Mouse (Mus musculus) adrenal gland, postnatal 4 days (tissue): Measurements from ENCODE around the gene Rfc4. TPM values are rescaled to one million over a fixed set of nuclear protein-coding genes. Genes with fewer than 3 reads are reported as not detected.

Experiments
- DNase-seq, 2 experiments: peaks; one replicate each; pipeline ENCODE4 v3.0.0; 2021 to 2022; ENCODE audit warnings: low spot score in 2 of 2, mixed read lengths in 2 of 2
- total RNA-seq, 2 experiments: library from RNA; stranded (reverse); gene quantifications; 2 replicates each; pipeline ENCODE4 v1.2.3; 2021

The Rfc4 gene
- total RNA-seq, 2 experiments from 2014 or later: 24.2 to 25.5 TPM

- DNase-seq: no peak
Measured at GRCm38 (mm10) chr16:23135421-23136149, 8.0 kb upstream of the Rfc4 start.

DNA sequence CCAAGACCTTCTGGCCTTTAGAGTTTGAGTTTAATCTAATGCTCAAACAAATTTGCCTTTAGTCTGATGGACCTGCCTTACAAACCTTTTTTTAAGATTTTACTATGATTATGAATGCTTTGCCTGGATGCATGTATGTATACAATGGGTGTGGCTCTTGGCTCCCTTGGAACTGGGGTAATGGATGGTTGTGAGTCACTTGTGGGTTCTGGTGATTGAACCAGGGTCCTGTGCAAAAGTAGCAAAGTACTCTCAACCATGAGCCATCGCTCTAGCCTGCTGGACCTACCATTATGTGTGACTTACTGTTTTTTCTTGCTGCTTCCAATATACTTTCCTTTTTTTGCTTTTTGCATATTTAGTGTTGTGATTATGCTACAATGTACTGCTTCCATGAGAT, 4.8 kb upstream of the Rfc4 start:
- DNase-seq: no peak

GRCm38 (mm10) chr16:23130303-23130702, 2.8 kb upstream of the Rfc4 start:
- no peak for DNase-seq

DNA sequence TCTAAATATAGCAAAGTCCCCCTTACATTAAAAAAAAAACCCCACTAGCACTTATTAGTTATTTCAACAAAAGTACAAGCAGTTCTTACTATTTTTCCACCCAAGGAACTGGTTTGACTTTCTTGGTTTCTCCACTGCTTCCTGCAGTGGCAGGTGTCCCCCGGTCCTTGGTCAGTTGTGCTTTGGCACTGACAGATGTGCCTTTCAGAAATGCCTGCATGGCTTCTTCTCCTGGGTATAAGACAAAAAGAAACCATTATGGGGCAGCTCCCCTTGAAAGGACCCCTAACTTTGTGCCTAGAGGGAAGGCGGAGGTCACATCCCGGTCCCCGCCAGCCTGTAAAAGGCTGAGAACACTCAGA, 245 bp downstream of the Rfc4 start:
- no peak for DNase-seq

DNA sequence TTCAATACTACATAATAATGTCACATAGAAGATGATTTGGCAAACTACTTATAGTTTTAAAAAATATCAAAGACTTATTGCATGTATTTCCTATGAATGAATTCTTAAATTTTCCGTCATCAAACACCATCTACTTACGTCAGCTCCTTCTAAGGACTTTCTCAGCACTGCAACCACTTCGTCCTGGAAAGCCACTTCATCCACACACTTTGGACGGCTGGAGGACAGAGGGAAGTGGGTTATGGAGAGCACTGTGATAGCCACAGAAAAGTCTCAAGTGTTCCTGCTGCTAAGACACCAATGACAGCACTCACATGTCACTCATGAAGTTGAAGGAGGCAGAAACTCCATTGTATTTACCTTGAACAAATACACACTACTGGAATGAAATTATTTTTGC, 3.1 kb downstream of the Rfc4 start:
- DNase-seq: no peak

GRCm38 (mm10) chr16:23123104-23123503, 4.4 kb downstream of the Rfc4 start:
- DNase-seq: no peak

GRCm38 (mm10) chr16:23122446-23122845, 5.1 kb downstream of the Rfc4 start:
- no peak for DNase-seq

- DNase-seq: no peak
Measured at GRCm38 (mm10) chr16:23117173-23117572, 10.4 kb downstream of the Rfc4 start.

DNA sequence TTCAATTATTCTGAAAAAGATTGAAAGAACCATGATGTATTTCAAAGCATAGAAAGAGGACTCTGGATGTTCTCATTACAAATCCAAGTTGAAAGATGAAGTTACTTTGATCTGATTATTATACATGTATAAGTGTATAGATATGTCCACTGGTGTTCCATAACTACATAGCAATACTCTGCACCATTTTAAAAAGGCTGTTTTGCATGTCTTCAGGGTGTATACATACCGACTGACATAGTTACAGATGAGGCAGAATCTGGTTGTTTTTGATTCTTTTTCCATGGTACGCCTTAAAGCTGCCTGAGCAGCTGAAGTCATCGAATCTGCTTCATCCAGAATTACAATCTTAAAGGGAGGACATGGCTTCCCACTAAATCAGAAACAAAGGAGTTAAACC, 12.1 kb downstream of the Rfc4 start:
- DNase-seq: no peak

DNA sequence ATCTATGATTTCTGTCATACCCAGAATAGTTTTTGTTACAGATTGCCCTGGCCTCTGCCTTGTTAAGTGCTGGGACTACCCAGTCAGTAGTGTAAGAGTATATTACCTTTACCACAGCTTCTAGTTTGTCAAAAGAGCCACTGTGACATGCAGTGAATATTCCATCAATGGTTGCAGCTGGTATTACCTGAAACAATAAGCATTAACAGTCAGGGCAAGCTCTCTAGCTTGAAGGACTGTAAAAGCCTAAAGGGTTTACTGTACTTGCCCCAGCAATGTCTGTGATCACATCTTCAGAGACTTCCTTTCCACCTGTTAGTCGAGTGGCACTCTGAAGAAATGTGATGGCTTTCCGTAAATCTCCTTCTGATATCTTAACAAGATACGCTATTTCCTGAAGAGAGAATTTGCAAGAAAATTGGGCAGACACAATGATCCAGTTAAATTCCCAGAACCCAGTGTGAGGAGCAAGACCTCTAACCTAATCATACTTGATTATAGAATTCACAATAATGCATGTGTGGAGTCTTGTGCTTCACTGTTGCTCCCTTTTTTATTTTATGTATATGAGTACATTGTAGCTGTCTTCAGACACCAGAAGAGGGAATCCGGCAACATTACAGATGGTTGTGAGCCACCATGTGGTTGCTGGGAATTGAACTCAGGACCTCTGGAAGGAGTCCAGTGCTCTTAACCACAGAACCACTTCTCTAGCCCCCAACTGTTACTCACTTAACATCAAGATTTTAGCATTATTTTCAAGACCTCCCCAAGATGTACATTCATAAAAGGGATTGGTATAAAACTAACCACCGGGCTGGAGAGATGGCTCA, 13.0 kb downstream of the Rfc4 start:
- DNase-seq: no peak

- DNase-seq: no peak
Measured at GRCm38 (mm10) chr16:23113903-23114302, 13.6 kb downstream of the Rfc4 start.

DNA sequence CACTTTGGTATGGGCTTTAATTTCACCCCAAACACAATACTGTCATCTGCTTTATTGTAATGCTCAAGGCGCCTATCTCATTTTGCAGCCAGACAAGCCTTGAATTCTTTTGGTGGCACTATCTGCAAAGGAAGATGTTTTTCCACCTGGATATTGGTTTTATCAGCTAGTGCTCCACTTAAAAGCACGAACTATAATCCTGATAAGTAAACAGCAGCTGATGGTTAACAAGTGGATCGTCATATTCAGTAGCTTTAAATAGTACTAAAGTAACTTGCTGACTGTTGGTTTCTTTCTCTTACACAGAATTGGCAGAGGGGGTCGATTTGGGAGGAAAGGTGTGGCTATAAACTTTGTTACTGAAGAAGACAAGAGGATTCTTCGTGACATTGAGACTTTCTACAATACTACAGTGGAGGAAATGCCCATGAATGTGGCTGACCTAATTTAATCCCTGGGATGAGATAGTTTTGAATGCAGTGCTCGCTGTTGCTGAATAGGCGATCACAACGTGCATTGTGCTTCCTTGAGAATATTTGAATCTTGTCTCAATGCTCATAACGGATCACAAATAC, 14.6 kb downstream of the Rfc4 start:
- no peak for DNase-seq

DNA sequence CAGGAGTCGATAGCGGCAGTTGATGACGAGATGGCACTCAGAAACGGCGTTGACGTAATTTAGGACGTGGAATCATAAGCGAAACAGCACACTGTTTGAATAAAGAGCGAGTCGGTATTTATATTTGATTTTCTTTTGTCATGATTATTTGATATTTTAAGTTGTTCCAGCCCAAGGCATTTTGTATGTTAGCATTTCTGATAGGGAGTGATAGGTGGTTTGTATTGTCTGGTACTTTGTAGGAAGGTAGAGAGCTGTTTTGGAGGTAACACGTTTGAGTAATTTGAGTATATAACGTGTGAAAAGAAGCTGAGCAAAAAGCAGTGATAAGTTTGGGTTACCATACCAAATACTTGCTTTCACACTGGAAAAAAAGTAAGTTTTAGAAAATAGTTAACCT, 15.2 kb downstream of the Rfc4 start:
- DNase-seq: no peak

DNA sequence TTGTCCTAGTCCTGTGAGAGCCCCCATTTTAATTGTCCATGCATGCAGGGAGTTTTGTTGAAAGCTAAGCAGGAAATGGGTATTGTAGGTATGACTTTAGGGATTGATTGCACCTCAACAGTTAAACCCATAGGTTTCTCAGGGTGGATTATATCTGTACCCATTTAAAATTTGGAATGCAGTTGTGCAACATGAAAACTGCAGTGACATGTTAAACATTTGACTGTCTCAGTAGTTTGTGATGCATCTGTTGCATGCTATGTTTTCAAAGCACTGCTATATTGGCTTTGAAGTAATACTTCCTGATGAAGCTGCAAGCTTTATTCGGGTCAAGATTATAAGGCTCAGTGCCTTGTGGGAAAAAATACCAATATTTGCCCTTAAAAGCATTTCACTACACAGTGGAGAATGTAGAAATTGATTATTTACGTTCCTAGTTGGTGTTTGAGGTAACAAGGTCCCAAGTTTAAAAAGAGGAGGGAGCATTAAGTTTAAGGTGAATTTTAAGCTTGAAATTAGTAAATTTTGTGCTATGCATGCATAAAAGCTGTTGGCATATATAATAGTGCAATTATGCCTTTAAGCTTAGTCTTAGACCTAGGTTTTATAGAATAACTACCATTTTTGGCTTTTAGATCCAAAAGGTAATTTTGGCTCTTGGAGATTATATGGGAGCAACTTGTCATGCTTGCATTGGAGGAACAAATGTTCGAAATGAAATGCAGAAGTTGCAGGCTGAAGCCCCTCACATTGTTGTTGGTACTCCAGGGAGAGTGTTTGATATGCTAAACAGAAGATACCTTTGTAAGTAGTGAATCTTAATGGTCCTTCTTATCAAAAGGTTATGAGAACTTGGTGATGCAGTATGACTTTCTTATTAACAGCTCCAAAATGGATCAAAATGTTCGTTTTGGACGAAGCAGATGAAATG, 17.9 kb downstream of the Rfc4 start:
- DNase-seq: no peak

DNA sequence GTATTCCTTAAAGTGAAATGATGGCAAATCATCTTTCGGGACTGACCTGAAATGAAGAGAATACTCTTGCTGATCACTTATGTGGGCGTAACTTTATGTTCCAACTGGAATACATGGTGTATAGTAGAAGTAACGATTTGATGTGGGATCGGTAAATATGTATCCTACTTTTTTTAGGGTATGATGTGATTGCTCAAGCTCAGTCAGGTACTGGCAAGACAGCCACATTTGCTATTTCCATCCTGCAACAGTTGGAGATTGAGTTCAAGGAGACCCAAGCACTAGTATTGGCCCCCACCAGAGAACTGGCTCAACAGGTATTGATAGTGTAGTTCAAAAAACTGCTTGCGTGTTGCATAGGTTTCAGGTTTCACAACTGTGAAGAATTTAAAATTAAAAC, 18.6 kb downstream of the Rfc4 start:
- no peak for DNase-seq

DNA sequence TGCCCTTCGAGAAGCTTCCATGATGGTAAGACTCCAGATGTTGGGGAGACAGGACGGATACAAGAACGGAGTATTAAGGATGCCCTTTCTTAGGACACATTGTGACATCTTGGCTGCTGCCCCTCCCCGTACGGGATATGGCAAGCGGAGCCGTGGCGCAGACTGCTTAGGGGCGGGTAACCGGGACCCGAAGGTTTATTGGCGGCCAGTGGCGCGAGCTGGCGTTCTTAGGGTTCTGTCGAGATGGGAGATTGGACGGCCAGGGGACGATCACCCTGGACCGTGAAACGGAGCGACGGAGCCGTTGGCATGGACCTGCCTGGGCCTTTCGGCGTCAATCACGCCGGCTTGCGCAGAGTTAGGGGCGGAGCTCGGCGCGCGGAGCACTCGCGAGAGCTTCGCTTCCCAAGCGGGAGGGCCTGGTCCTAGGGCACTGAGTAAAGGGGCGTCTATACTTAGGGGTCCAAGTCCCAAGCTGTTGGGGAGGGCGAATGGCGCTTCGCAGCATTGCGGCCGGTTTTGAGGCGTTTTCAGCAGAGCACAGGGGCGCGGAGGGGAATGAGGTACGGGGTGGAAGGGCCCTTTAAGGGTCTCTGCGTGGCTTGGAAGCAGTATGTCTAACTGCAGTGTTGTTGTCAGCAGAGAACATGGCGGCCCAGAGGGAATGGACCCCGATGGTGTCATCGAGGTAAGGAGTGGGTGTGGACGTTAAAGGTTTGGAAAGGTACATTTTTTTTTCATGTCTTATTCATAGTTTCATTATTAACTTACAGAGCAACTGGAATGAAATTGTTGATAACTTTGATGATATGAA, 19.4 kb downstream of the Rfc4 start:
- DNase-seq: peak; percentile 67 to 71

DNA sequence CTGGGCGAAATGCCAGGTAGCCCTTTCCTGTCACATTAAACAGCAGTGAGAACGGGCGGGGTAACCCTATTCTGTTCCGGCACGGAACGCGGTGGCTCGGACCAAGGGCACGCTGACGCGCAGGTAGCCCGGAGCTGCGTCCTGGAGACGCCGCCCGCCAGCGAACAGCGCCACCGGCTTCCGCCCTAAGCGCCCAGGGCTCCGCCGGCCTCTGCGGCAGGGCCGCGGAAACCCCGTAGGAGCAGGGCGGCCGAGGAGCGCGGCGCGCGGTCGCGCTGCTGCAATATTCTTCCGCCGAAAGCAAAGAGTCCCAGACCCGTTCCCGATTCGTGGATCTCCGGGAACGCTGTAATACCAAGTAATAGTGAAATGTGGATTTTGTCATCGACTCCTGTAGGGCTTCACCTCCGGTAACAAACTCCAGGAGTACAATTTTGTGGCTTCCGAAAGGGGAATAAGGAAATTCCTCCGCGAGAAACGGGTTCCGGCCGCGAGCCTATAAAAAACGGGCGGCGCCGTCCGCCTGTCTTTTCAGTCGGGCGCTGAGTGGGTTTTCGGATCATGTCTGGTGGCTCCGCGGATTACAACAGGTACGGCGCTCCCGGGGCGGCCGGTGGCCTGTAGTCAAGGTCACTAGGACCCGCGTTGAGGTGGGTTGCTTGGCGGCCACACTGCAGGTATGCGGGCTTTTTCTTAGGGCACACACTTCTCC, 20.1 kb downstream of the Rfc4 start, which contains the start of gene Eif4a2:
Gene Eif4a2 (plus strand): TSS at position 214 of the 712 bp plus-strand sequence.
- DNase-seq: peak; percentile 85 to 87

- no peak for DNase-seq
Measured at GRCm38 (mm10) chr16:23106121-23106520, 21.4 kb downstream of the Rfc4 start.

DNA sequence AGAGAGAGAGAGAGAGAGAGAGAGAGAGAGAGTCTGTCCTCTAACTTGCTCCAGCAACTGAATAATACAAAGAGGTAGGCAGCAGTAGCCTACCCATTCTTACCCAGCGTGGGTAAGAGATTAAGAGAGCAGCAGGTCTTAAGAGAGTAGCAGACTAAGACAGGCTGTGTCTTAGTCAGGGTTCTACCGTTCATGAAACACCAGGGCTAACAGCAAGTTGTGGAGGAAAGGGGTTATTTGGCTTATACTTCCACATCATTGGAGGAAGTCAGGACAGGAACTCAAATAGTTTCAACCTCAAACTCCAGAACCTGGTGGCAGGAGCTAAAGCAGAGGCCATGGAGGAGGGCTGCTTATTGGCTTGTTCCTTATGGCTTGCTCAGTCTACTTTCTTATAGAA, 23.7 kb downstream of the Rfc4 start:
- no peak for DNase-seq
